Mouse (Mus musculus) gastrocnemius, adult 8-10 months (tissue): ENCODE measurements around the gene Repin1. TPM values are rescaled to one million over a fixed set of nuclear protein-coding genes. Genes with fewer than 3 reads are reported as not detected.
A peak's percentile ranks its signal among the peaks of the same experiment; 100 is the strongest.
"Not testable (repeated sequence)": the region's sequence is repeated elsewhere in the genome, so short reads cannot be mapped to it uniquely, and the experiment has no call there.

Source experiments
- DNase-seq, 2 experiments: peaks; one replicate each; pipeline ENCODE4 v3.0.0; 2022; ENCODE audit warnings: low spot score in 2 of 2
- total RNA-seq, 4 experiments: library from RNA; stranded (reverse); gene quantifications; 2 replicates each; pipeline ENCODE4 v1.2.4; 2022

The Repin1 gene
- total RNA-seq, 4 experiments from 2014 or later = 28.9 to 35.0 (median 33.6) TPM

- no peak for DNase-seq
These were observed 14.5 kb upstream of the Repin1 start for GRCm38 (mm10) chr6:48579215-48579648.

DNA sequence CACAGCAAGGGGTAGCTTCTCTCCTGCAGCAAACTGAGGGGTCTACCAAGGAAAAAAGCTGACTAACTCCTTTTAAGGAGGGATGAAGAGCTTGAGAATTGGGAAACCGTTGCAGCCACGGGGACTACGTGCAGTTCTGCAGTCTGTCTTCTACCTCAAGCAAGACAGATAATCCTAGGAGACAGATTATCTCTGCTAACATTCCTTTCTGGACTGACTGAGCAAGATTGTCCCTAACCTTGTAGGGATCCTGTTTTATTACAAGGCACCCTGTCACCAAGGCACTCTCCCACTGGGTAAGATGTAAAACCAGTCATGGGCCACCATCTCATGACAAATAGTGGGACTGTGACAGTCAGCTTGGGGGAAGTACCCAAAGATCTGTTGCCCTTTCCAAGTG lies 12.4 kb upstream of the Repin1 start:
- DNase-seq = no peak

- no peak for DNase-seq
These were observed 11.6 kb upstream of the Repin1 start for GRCm38 (mm10) chr6:48582037-48582436.

- no peak for DNase-seq
These were observed 4.4 kb upstream of the Repin1 start, which contains the start of gene Gm45021 for GRCm38 (mm10) chr6:48589194-48589750. Gene Gm45021 (plus strand): TSS chr6:48589610.

- DNase-seq = no peak
These were observed 2.4 kb upstream of the Repin1 start for GRCm38 (mm10) chr6:48591221-48591845.

- no peak for DNase-seq
These were observed 1.8 kb upstream of the Repin1 start for GRCm38 (mm10) chr6:48591871-48592270.

GRCm38 (mm10) chr6:48594043-48594738 lies 508 bp downstream of the Repin1 start:
- peak; percentile 27 to 40 for DNase-seq

DNA sequence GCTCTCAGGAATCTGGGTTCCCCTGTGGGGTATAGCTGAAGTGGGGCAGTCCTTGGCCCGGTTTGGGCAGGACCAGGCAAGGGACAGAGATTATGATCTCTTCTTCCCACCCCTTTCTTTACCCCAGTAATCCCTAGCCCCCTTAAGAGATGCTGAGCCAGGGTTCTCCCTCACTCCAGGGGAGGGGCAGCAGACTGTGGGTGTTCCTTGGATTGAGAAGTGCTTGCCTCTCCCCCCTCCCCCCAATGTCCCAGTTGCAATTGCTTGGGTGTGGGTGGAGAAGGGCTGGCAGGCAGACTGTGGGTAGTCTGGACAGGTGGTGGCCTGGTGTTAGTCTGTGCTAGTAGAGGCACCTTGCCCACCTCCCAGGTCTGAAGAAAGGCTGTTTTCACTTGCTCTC lies 1.6 kb downstream of the Repin1 start:
- no peak for DNase-seq

- DNase-seq = no peak
These were observed 3.0 kb downstream of the Repin1 start for GRCm38 (mm10) chr6:48596545-48597232.

DNA sequence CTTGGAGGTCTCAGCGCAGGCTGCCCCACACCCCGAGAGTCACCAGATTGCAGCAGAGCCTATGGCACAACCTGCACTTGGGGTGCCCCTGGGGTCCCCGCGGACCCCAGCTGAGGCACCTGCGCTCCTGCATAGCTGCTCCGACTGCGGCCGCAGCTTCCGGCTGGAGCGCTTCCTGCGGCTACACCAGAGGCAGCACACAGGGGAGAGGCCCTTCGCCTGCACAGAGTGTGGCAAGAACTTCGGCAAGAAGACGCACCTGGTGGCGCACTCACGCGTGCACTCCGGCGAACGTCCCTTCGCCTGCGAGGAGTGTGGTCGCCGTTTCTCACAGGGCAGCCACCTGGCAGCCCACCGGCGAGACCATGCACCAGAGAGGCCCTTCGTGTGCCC lies 3.5 kb downstream of the Repin1 start:
- DNase-seq = no peak

- no peak for DNase-seq
These were observed 6.9 kb downstream of the Repin1 start for GRCm38 (mm10) chr6:48600594-48600993.

- DNase-seq = peak; percentile 96 to 98
These were observed 7.8 kb downstream of the Repin1 start, which contains the start of gene Zfp775 for GRCm38 (mm10) chr6:48601271-48602079. Gene Zfp775 (plus strand): TSS chr6:48602063.

DNA sequence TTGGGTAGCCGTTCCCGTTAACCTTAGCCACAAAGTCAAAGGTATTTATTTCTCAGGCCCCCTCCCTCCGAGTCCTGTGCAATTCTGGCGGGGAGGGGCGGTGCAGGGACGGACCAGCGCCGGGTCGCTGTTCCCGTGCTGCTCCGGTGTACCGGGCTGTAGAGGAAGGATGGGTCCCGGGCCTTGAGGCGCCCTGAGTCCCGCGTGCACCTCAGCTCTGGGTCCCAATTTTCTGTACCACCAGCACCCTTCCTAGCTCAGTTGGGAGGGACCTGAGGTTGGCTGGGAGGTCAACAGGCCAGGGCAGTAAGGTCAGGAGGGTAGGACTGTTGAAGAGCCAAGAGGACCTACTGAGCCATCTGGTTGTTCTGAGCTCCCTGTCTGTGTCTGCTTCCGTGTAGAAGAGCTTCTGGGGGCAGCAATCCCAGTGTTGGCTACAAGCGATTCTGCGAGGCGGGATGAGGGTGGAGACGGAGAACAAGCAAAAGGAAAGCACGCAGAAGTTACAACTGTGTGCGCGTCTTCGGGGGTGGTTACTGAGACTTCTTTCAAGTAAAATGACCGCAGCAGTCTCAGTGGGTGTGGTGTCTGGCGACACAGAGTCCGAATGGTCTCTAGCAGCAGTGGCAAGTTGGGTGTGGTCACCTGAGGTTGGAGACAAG lies 8.5 kb downstream of the Repin1 start:
- DNase-seq = no peak

DNA sequence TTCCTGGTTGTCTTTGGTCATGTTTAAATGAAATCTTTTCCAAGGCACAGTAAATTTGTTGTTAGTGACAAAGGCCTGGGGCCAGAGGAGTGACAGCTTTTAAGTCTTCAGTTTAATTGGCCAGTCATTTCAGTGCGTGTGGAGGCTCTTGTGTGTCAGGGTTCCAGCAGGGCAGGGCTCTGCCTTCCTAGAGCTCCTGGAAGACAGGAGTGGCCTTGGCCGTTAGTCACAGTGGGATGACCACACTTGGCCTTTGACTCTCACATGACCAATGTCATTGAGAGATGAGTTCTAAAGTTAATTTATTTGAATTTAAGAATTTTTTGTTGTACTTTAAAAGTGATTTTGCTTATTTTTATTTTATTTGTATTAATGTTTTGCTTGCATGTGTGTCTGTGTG lies 14.4 kb downstream of the Repin1 start:
- no peak for DNase-seq

GRCm38 (mm10) chr6:48609512-48609911 lies 15.8 kb downstream of the Repin1 start:
- DNase-seq = no peak

- DNase-seq = no peak
These were observed 17.0 kb downstream of the Repin1 start for GRCm38 (mm10) chr6:48610657-48611056.

DNA sequence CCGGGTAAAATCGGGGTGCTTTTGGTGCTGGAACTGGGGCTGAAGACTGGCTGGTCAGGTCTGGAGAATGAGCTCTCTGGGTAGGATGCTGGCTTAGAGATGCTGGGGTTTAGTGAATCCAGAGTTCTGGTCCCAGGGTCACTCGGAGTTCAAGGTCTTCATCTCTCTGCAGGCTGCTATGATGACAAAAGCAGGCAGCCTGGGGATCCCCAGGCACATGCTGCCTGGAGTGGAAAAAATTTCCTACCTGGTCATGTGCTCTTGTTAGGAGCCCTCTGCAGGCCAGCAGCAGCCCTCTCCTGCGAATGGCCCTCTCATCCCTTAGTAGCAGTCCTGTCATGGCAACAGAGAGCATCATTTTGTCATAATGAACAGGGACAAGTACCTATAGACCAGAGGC lies 19.8 kb downstream of the Repin1 start:
- no peak for DNase-seq

DNA sequence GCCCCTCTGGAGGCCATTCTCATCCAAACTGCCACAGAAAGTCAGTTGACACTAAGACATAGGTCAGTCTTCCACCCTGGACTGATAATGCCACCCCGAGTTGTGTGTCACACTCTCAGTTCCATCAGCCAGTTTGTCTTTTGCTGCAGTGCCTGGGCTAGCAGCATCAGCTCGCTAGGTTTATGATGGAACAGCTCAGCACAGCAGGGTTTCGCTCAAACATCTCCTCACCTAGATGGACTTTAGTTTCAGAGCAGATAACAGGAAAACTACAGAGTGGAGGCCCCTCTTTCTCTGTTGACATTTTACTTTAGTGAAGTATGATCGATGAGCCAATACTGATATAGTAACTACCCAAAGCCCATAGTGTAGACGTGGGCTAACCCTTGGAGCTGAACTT lies 21.1 kb downstream of the Repin1 start:
- no peak for DNase-seq

GRCm38 (mm10) chr6:48620031-48620430 lies 26.3 kb downstream of the Repin1 start:
- no peak for DNase-seq

- DNase-seq = not testable (repeated sequence)
These were observed 28.6 kb downstream of the Repin1 start for GRCm38 (mm10) chr6:48622186-48622843.
